Mouse (Mus musculus) heart, embryonic 11.5 days (tissue): ENCODE results near the gene Klhl29. TPM values are rescaled to one million over a fixed set of nuclear protein-coding genes. Genes with fewer than 3 reads are reported as not detected.
A peak's percentile ranks its signal among the peaks of the same experiment; 100 is the strongest.

Experiments used
- ATAC-seq: fragments of 200-750 bp; cut with Nextera tagmentation; replicated peaks from 2 replicates; pipeline ENCODE4 v1.8.0; 2017; ENCODE audit warnings: moderate library complexity; ENCODE audit not compliant: insufficient number of reproducible peaks, low FRiP score, low TSS enrichment
- H3K27ac ChIP-seq: fragments of 300-500 bp; sonication (generic); 2 replicates; pipeline ENCODE4 v1.5.1; 2014; ENCODE audit warnings: mild to moderate bottlenecking, low read depth, low read length
- H3K27me3 ChIP-seq: fragments of 300-500 bp; sonication (generic); 2 replicates; pipeline ENCODE4 v1.6.1; 2014; ENCODE audit warnings: mild to moderate bottlenecking, low read length, mixed read lengths; ENCODE audit not compliant: control insufficient read depth, insufficient read depth
- H3K36me3 ChIP-seq: fragments of 300-500 bp; sonication (generic); 2 replicates; pipeline ENCODE4 v1.6.1; 2014; ENCODE audit warnings: mild to moderate bottlenecking, low read length, moderate library complexity, mixed read lengths; ENCODE audit not compliant: control insufficient read depth, insufficient read depth
- H3K4me1 ChIP-seq: fragments of 300-500 bp; sonication (generic); 2 replicates; pipeline ENCODE4 v1.6.1; 2014; ENCODE audit warnings: low read length; ENCODE audit not compliant: control insufficient read depth, insufficient read depth
- H3K4me2 ChIP-seq: fragments of 300-500 bp; sonication (generic); 2 replicates; pipeline ENCODE4 v1.6.1; 2014; ENCODE audit warnings: mild to moderate bottlenecking, moderate library complexity
- H3K4me3 ChIP-seq: fragments of 300-500 bp; sonication (generic); 2 replicates; pipeline ENCODE4 v1.5.1; 2014; ENCODE audit warnings: low read depth, low read length
- H3K9ac ChIP-seq: fragments of 300-500 bp; sonication (generic); 2 replicates; pipeline ENCODE4 v1.6.1; 2014; ENCODE audit warnings: mild to moderate bottlenecking, low read depth, low read length, moderate library complexity
- H3K9me3 ChIP-seq: fragments of 300-500 bp; sonication (generic); replicated peaks from 2 replicates; pipeline ENCODE4 v1.6.1; 2016; ENCODE audit warnings: low read length; ENCODE audit not compliant: control insufficient read depth
- WGBS: fragments of 180-500 bp; shearing (Covaris S2); extraction: QIAGEN DNeasy Blood & Tissue Kit; methylation state at CpG from one replicate; pipeline ENCODE4 v1.1.7; 2014; ENCODE audit not compliant: insufficient replicate concordance; 5-methylcytosine and 5-hydroxymethylcytosine counted together
- polyA plus RNA-seq: library from polyadenylated mRNA; unstranded; fragments of >200 nt; fragmentation: Nextera tagmentation; extraction: Ambion mirVana; gene quantifications from 2 replicates; pipeline ENCODE4 v1.2.1, GENCODE M21; 2014

The Klhl29 gene
- polyA plus RNA-seq, 1 experiment from 2014 or later: 0.67 TPM

DNA sequence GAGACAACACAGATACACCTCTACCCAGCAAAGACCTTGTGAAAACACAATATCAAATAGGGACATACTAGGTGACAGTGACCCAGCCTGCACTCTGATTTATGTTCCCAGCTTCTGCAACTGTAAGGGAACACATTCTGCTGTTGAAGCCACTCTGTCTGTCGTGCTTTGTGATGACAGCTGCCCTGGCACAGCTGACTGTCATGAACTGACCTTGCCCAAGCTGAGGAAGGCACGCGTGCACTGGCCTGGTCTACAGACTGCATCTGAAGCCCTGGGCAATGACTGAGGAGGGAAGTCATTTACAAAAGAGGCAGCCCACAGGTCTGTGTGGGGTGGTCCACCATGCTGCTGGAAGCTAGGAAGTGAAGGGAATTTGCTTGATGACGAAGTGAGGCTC lies 246.3 kb downstream of the Klhl29 start:
- ATAC-seq: no peak
- Histone ChIP-seq H3K36me3 (no peaks in the 10 kb centered on the region), H3K4me3 (no peak overlapping the region), H3K27ac (no peak overlapping the region), H3K9me3 (no peaks in the 10 kb centered on the region), H3K9ac (no peak overlapping the region), H3K27me3 (no peaks in the 10 kb centered on the region), H3K4me2 (no peak overlapping the region), H3K4me1 (no peaks in the 10 kb centered on the region)
- WGBS: 72% methylated on average over 4 of the region's 4 CpGs

- no peak overlapping the region for H3K27ac ChIP-seq
- no peaks in the 10 kb centered on the region for H3K9me3 ChIP-seq
- no peak overlapping the region for H3K4me2 ChIP-seq
- 70% methylated on average over 7 of the region's 7 CpGs for whole genome bisulfite sequencing
- H3K36me3 ChIP-seq: no peaks in the 10 kb centered on the region
- H3K9ac ChIP-seq: no peak overlapping the region
- no peak overlapping the region for H3K4me3 ChIP-seq
- no peak for ATAC-seq
- no peaks in the 10 kb centered on the region for H3K27me3 ChIP-seq
- peaks cover 3% of the 10 kb centered on the region; the same call in 1 of the 2 replicates for H3K4me1 ChIP-seq
Measured at GRCm38 (mm10) chr12:5125907-5126306, 249.6 kb downstream of the Klhl29 start.

- 40% methylated on average over 8 of the region's 8 CpGs for WGBS
- Histone ChIP-seq H3K4me3 (no peak overlapping the region), H3K9me3 (no peaks in the 10 kb centered on the region), H3K9ac (no peak overlapping the region), H3K27ac (no peak overlapping the region), H3K27me3 (no peaks in the 10 kb centered on the region), H3K4me2 (no peak overlapping the region), H3K4me1 (peaks cover 6% of the 10 kb centered on the region), H3K36me3 (no peaks in the 10 kb centered on the region)
- ATAC-seq: no peak
Measured at GRCm38 (mm10) chr12:5122972-5123371, 252.5 kb downstream of the Klhl29 start.

DNA sequence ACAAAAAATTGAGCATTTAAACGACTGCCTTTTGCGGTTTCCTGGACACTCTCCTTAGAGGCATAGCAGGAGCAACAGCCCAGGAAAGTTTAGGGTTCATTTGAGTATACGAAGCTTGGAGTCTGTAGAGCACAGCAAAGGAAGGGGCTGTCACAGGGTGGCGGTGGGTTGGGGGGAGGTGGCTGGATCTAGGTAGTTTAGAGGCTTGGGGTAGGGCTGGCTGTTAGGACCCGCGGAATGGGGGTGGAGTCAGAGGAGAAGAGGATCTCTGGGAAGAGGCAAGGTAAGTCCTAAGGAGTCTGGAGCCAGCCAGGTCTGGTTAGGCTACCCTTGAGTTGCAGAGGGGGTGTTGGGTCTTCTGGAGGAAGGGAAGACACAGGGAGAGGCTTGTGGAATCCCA lies 255.2 kb downstream of the Klhl29 start:
- no peak overlapping the region for H3K9ac ChIP-seq

DNA sequence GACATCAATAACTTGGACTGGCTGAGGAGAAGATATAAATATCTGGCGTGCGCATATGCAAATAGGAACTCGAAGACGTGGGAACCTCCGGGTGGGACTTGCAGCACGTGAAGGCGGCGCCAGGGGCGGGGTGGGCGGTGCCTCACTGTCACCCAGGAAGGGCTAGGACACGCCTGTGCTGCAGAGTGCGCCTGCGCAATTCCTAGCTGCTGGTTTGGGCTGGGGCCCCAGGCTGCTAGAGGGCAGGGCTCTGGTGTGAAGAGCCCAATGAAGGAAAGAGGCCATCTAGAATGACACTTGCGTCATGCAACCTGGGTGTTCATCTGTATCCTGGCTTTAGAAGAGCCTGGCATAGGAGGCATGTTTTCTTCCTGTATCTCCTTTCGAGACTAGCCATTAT lies 255.8 kb downstream of the Klhl29 start:
- Histone ChIP-seq H3K4me1 (peaks cover 6% of the 10 kb centered on the region), H3K4me2 (peak overlapping the region; percentile 56), H3K4me3 (peak overlapping the region; percentile 26), H3K36me3 (no peaks in the 10 kb centered on the region), H3K27me3 (no peaks in the 10 kb centered on the region), H3K9me3 (no peaks in the 10 kb centered on the region), H3K9ac (no peak overlapping the region), H3K27ac (no peak overlapping the region)
- peak; percentile 81 for ATAC-seq
- 12% methylated on average over 15 of the region's 15 CpGs for WGBS

More for the DNA sequence above, 255.2 kb downstream of the Klhl29 start:
- Histone ChIP-seq H3K36me3 (no peaks in the 10 kb centered on the region), H3K4me3 (peak overlapping the region; percentile 10; the same call in 1 of the 2 replicates), H3K27me3 (no peaks in the 10 kb centered on the region), H3K27ac (no peak overlapping the region), H3K4me1 (peaks cover 6% of the 10 kb centered on the region), H3K4me2 (peak overlapping the region; percentile 56), H3K9me3 (no peaks in the 10 kb centered on the region)
- 45% methylated on average over 6 of the region's 6 CpGs for WGBS
- no peak for ATAC-seq

DNA sequence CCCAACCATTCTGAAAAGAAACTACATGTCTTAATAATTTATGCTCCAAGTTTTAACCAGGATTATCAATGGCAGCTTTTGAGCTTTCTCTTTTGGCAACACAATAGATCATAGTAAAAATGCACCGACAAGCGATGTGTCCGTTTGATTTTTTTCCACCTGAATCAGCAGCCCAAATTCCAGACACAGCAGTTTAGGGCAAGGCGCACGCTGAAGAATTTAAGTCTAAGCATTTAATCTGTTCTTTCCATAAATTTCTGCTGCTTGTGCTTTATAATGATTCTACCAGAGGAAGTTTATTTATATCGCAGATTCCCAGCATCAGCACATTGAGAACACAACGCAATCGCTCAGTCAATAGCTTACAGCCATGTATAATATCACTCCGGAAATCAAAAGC lies 256.2 kb downstream of the Klhl29 start:
- no peaks in the 10 kb centered on the region for H3K27me3 ChIP-seq
- peak overlapping the region; percentile 26 for H3K4me3 ChIP-seq
- H3K27ac ChIP-seq: no peak overlapping the region
- WGBS: 65% methylated on average over 9 of the region's 9 CpGs
- H3K4me1 ChIP-seq: peaks cover 6% of the 10 kb centered on the region
- ATAC-seq: no peak
- no peaks in the 10 kb centered on the region for H3K9me3 ChIP-seq
- no peak overlapping the region for H3K9ac ChIP-seq
- H3K36me3 ChIP-seq: no peaks in the 10 kb centered on the region
- H3K4me2 ChIP-seq: peak overlapping the region; percentile 56

DNA sequence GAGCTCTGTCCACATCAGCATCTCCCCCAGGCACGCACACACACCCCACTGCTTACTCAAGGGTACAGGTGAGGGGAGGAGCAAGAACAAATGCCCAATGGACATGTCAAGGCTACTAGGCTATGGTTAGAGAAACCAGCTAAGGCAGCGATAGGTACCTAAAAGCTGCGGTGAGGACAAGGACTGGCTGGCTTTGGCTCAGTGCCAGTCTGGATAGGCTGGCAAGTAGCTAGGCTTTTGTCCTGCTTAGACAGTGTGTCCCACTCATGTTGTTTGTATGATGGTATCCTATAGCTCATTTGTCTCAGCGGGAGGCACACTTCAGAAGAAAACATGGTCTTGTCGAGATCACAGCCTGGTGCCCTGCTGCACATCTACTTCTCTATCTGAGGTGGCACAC lies 258.9 kb downstream of the Klhl29 start:
- peaks cover 4% of the 10 kb centered on the region for H3K4me1 ChIP-seq
- H3K4me2 ChIP-seq: no peak overlapping the region
- no peak for ATAC-seq
- H3K27ac ChIP-seq: no peak overlapping the region
- H3K27me3 ChIP-seq: no peaks in the 10 kb centered on the region
- H3K4me3 ChIP-seq: no peak overlapping the region
- H3K36me3 ChIP-seq: no peaks in the 10 kb centered on the region
- no peaks in the 10 kb centered on the region for H3K9me3 ChIP-seq
- H3K9ac ChIP-seq: no peak overlapping the region
- WGBS: 77% methylated on average over 5 of the region's 5 CpGs

- ATAC-seq: no peak
- Histone ChIP-seq H3K4me2 (no peak overlapping the region), H3K27me3 (no peaks in the 10 kb centered on the region), H3K9ac (no peak overlapping the region), H3K4me1 (no peaks in the 10 kb centered on the region; the same call in 1 of the 2 replicates), H3K36me3 (no peaks in the 10 kb centered on the region), H3K4me3 (no peak overlapping the region), H3K9me3 (no peaks in the 10 kb centered on the region), H3K27ac (no peak overlapping the region)
- 59% methylated on average over 4 of the region's 4 CpGs for WGBS
Measured at GRCm38 (mm10) chr12:5114631-5115030, 260.9 kb downstream of the Klhl29 start.

DNA sequence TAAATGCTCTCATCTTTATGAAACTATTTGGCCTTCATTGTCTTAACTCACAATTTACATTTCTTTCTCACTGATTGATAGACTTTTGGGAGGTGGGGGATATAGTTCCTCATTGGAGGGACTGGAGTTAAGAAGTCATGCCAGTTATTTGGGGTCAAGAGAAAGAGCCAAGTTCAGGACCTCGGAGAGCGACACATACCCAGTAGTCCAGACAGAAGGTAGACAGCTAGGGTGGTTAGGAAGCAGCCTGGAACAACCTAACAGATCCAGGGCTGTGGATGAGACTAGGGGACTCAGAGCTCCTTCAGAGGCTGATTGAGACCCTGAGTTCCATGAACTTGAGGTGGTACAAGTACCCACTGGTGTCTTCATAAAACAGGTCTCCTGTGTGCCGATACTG lies 264.1 kb downstream of the Klhl29 start:
- Histone ChIP-seq H3K36me3 (no peaks in the 10 kb centered on the region), H3K9me3 (no peaks in the 10 kb centered on the region), H3K9ac (no peak overlapping the region), H3K27ac (no peak overlapping the region), H3K4me1 (no peaks in the 10 kb centered on the region), H3K4me3 (no peak overlapping the region), H3K27me3 (no peaks in the 10 kb centered on the region), H3K4me2 (no peak overlapping the region)
- WGBS: 54% methylated on average over 3 of the region's 3 CpGs
- ATAC-seq: no peak
